Comparison of ENCODE assay signal across 14 mouse cellular contexts in genomic region chr1:186163206-186163605, GRCm38 (mm10). TPM values are rescaled to one million over a fixed set of nuclear protein-coding genes. Genes with fewer than 3 reads are reported as not detected.
DNase-seq lines count a peak whose midpoint lies in the region; ATAC-seq and TF ChIP-seq lines count a peak whose summit lies in the region.
"Had no signal": no experiment of that assay in that cellular context is flagged by ENCODE, and none has a peak within 500 bp of the region (broad histone marks: within the 10 kb centered on the region; RNA-seq: fewer than 3 reads in every experiment).

No protein-coding gene starts in this region.

- DNase-seq in hindbrain, embryonic 14.5 days (ENCODE audit: low spot score): no peak
- DNase-seq in brain, embryonic 14.5 days (ENCODE audit: low read depth): peak; percentile 61
- peak; percentile 18 for DNase-seq in embryonic facial prominence, embryonic 10.5 days (ENCODE audit: low spot score)
- DNase-seq in heart, postnatal 4 days: peak; percentile 10
- no peak for DNase-seq in urinary bladder, postnatal 10 days (ENCODE audit: low spot score)
- DNase-seq in stomach, postnatal 0 days (ENCODE audit: low spot score): no peak
- DNase-seq: adrenal gland, postnatal 25 days; cerebellum, adult 18-20 months had no signal

- no peak for TF ChIP-seq CTCF in brain, embryonic 14.5 days (IDR thresholded peaks at IDR 0.05; ENCODE audit: borderline replicate concordance, extremely low read depth, insufficient read depth, insufficient read length)
- TF ChIP-seq CTCF in stomach, postnatal 0 days (IDR thresholded peaks at IDR 0.05; ENCODE audit: low read depth): no peak

- H3K27ac ChIP-seq in hindbrain, embryonic 14.5 days: peak overlapping the region; percentile 26; the same call in 1 of the 2 replicates
- H3K27ac ChIP-seq in hindbrain, embryonic 16.5 days (ENCODE audit: low read depth, low read length): no peak overlapping the region
- peak overlapping the region; percentile 51 for H3K27ac ChIP-seq in embryonic facial prominence, embryonic 10.5 days (replicated peaks)
- no peak overlapping the region for H3K27ac ChIP-seq in stomach, postnatal 0 days (replicated peaks)
- H3K27ac ChIP-seq: embryonic facial prominence, embryonic 15.5 days; hindbrain, embryonic 12.5 days; left cerebral cortex, adult 2 months; liver, embryonic 12.5 days had no signal

- H3K4me2 ChIP-seq in hindbrain, embryonic 14.5 days (replicated peaks): no peak overlapping the region
- H3K4me2 ChIP-seq in hindbrain, embryonic 16.5 days (ENCODE audit: low read length): no peak overlapping the region
- no peak overlapping the region for H3K4me2 ChIP-seq in stomach, postnatal 0 days (replicated peaks; ENCODE audit: low read depth)
- H3K4me2 ChIP-seq: embryonic facial prominence, embryonic 15.5 days; hindbrain, embryonic 12.5 days; liver, embryonic 12.5 days had no signal

- no peaks in the 10 kb centered on the region for H3K9me3 ChIP-seq in hindbrain, embryonic 14.5 days (ENCODE audit: control insufficient read depth, low read length)
- H3K9me3 ChIP-seq in hindbrain, embryonic 16.5 days (ENCODE audit: control insufficient read depth, low read length): no peaks in the 10 kb centered on the region
- H3K9me3 ChIP-seq in embryonic facial prominence, embryonic 10.5 days: no peaks in the 10 kb centered on the region
- no peaks in the 10 kb centered on the region for H3K9me3 ChIP-seq in stomach, postnatal 0 days (ENCODE audit: control insufficient read depth, low read length)
- H3K9me3 ChIP-seq: embryonic facial prominence, embryonic 15.5 days; hindbrain, embryonic 12.5 days; liver, embryonic 12.5 days had no signal

- no peaks in the 10 kb centered on the region for H3K4me1 ChIP-seq in hindbrain, embryonic 14.5 days (replicated peaks; ENCODE audit: control insufficient read depth, insufficient read depth, low read length)
- H3K4me1 ChIP-seq in hindbrain, embryonic 16.5 days (ENCODE audit: control insufficient read depth, insufficient read depth, low read depth, low read length): no peaks in the 10 kb centered on the region
- peaks cover 13% of the 10 kb centered on the region; the same call in 1 of the 2 replicates for H3K4me1 ChIP-seq in embryonic facial prominence, embryonic 10.5 days
- H3K4me1 ChIP-seq in stomach, postnatal 0 days (replicated peaks; ENCODE audit: control insufficient read depth, insufficient read depth): no peaks in the 10 kb centered on the region
- H3K4me1 ChIP-seq: hindbrain, embryonic 12.5 days; liver, embryonic 12.5 days had no signal

- no peak for TF ChIP-seq POLR2A in brain, embryonic 14.5 days (IDR thresholded peaks at IDR 0.05; ENCODE audit: borderline replicate concordance, extremely low read depth, insufficient read depth, insufficient read length, poor library complexity, severe bottlenecking)

- ATAC-seq in hindbrain, embryonic 14.5 days (ENCODE audit: low FRiP score): no peak
- ATAC-seq in hindbrain, embryonic 16.5 days: no peak
- no peak for ATAC-seq in stomach, postnatal 0 days (ENCODE audit: low FRiP score, low TSS enrichment)
- ATAC-seq: liver, embryonic 12.5 days; midbrain, embryonic 16.5 days had no signal

- 50% methylated on average over 12 of the region's 12 CpGs for WGBS in hindbrain, embryonic 14.5 days
- WGBS in hindbrain, embryonic 16.5 days: 56% methylated on average over 12 of the region's 12 CpGs
- WGBS in embryonic facial prominence, embryonic 10.5 days: 60% methylated on average over 12 of the region's 12 CpGs
- 45% methylated on average over 12 of the region's 12 CpGs for WGBS in stomach, postnatal 0 days

- H3K27me3 ChIP-seq in hindbrain, embryonic 14.5 days (ENCODE audit: control insufficient read depth, insufficient read depth, low read length): no peaks in the 10 kb centered on the region
- H3K27me3 ChIP-seq in hindbrain, embryonic 16.5 days (replicated peaks; ENCODE audit: control insufficient read depth, insufficient read depth, low read length): no peaks in the 10 kb centered on the region
- no peaks in the 10 kb centered on the region for H3K27me3 ChIP-seq in embryonic facial prominence, embryonic 10.5 days (replicated peaks; ENCODE audit: low read depth, poor library complexity, severe bottlenecking)
- H3K27me3 ChIP-seq in stomach, postnatal 0 days (ENCODE audit: control insufficient read depth, insufficient read depth, low read length): no peaks in the 10 kb centered on the region
- H3K27me3 ChIP-seq: embryonic facial prominence, embryonic 15.5 days; hindbrain, embryonic 12.5 days; liver, embryonic 12.5 days had no signal

- H3K4me3 ChIP-seq in hindbrain, embryonic 14.5 days (replicated peaks; ENCODE audit: low read length): no peak overlapping the region
- H3K4me3 ChIP-seq in hindbrain, embryonic 16.5 days (ENCODE audit: low read length): no peak overlapping the region
- no peak overlapping the region for H3K4me3 ChIP-seq in embryonic facial prominence, embryonic 10.5 days
- no peak overlapping the region for H3K4me3 ChIP-seq in stomach, postnatal 0 days (ENCODE audit: low read depth, low read length)
- H3K4me3 ChIP-seq: embryonic facial prominence, embryonic 15.5 days; hindbrain, embryonic 12.5 days; left cerebral cortex, adult 2 months; liver, embryonic 12.5 days had no signal

- no peak for TF ChIP-seq EP300 in stomach, postnatal 0 days (optimal IDR thresholded peaks at IDR 0.05)

- no peak overlapping the region for H3K9ac ChIP-seq in hindbrain, embryonic 14.5 days
- no peak overlapping the region for H3K9ac ChIP-seq in hindbrain, embryonic 16.5 days (ENCODE audit: low read depth, low read length)
- H3K9ac ChIP-seq in stomach, postnatal 0 days (ENCODE audit: low read length): no peak overlapping the region
- H3K9ac ChIP-seq: embryonic facial prominence, embryonic 15.5 days; hindbrain, embryonic 12.5 days; liver, embryonic 12.5 days had no signal

- no peaks in the 10 kb centered on the region for H3K36me3 ChIP-seq in hindbrain, embryonic 14.5 days (replicated peaks; ENCODE audit: control insufficient read depth, insufficient read depth)
- H3K36me3 ChIP-seq in hindbrain, embryonic 16.5 days (ENCODE audit: control insufficient read depth, insufficient read depth, low read length): no peaks in the 10 kb centered on the region
- H3K36me3 ChIP-seq in embryonic facial prominence, embryonic 10.5 days (replicated peaks): no peaks in the 10 kb centered on the region
- no peaks in the 10 kb centered on the region for H3K36me3 ChIP-seq in stomach, postnatal 0 days (ENCODE audit: control insufficient read depth, insufficient read depth, low read length)
- H3K36me3 ChIP-seq: embryonic facial prominence, embryonic 15.5 days; hindbrain, embryonic 12.5 days; liver, embryonic 12.5 days had no signal

RNA-seq across cellular contexts. Expression of gene Lyplal1, which starts 46.1 kb away (rescaled TPM):
- 18.3 and 18.4 TPM in 2 replicates for polyA plus RNA-seq in hindbrain, embryonic 14.5 days (2014; fragmentation: Nextera tagmentation; extraction: Ambion mirVana)
- polyA plus RNA-seq in hindbrain, embryonic 16.5 days (2015; fragmentation: Nextera tagmentation; extraction: Ambion mirVana): 14.5 and 16.7 TPM in 2 replicates
- polyA plus RNA-seq in brain, embryonic 14.5 days (2012; rRNA removed): 13.7 and 15.6 TPM in 2 replicates
- polyA plus RNA-seq in embryonic facial prominence, embryonic 10.5 days (2016; fragmentation: Nextera tagmentation; extraction: Ambion mirVana): 18.5 and 18.9 TPM in 2 replicates
- total RNA-seq in heart, postnatal 4 days (2021): 1 to 10 TPM; 4.4 to 4.9 TPM
- 11.3 and 12.5 TPM in 2 replicates for polyA plus RNA-seq in stomach, postnatal 0 days (2015; fragmentation: Nextera tagmentation; extraction: Ambion mirVana)

Comparison
In these comparisons a context has a peak if more than half of its experiments do, and no peak if none do; other contexts are left out.
1. H3K27ac ChIP-seq: peak in hindbrain, embryonic 14.5 days (single experiment) and embryonic facial prominence, embryonic 10.5 days (single experiment); none in hindbrain, embryonic 16.5 days (single experiment) and stomach, postnatal 0 days (single experiment).
2. DNase-seq: peak in brain, embryonic 14.5 days (single experiment), embryonic facial prominence, embryonic 10.5 days (single experiment) and heart, postnatal 4 days (single experiment); none in hindbrain, embryonic 14.5 days (single experiment), urinary bladder, postnatal 10 days (single experiment) and stomach, postnatal 0 days (single experiment).